Mouse (Mus musculus): ENCODE measurements at regions not wholly inside any gene's neighbourhood (a gene's known extent, or its start where the extent isn't known, plus 50 kb on each side); places are given as distances from the start of the nearest gene placed in this dataset.

DNA sequence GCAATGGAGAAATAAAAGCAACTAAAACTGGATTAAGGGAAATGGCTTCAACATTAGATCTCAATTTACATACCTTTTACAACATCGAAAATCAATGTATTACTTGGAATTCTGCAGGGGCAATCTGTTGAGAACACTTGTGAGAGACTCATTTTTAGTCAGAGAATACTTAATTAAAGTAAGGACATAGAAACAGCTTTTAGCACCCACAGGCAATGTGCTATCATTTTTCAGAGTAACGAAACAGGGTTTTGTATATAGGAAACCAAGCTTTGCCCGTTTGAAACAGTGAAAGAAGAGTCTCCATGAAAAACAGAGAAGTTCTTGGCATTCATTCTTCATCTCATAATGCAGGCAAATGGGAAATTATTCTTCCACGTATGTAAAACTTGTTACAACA, 196.4 kb downstream of the Tdrd3 start:
- H3K4me1 ChIP-seq (ENCODE audit: control insufficient read depth in 2 of 2, insufficient read depth in 2 of 2, low read length in 2 of 2, poor library complexity in 1 of 2), result no peaks in the 10 kb centered on the region
- H3K27ac ChIP-seq (ENCODE audit: insufficient read depth, low read depth, low read length, poor library complexity, severe bottlenecking), result no peak overlapping the region
- H3K4me3 ChIP-seq (ENCODE audit: insufficient read depth in 1 of 2, low read depth in 1 of 2, low read length in 2 of 2, poor library complexity in 1 of 2, severe bottlenecking in 1 of 2), result no peak overlapping the region
- no peak for TF ChIP-seq ZC3H11A (IDR thresholded peaks at IDR 0.05; ENCODE audit: borderline replicate concordance, low read depth, low read length)
- TF ChIP-seq CHD2 (IDR thresholded peaks at IDR 0.05; ENCODE audit: low read depth, low read length), result no peak
- no peaks in the 10 kb centered on the region for H3K36me3 ChIP-seq (ENCODE audit: control insufficient read depth, insufficient read depth, low read length, poor library complexity, severe bottlenecking)
- DNase-seq (ENCODE audit: low read depth, low spot score), result no peak
- no peak overlapping the region for H3K9ac ChIP-seq (ENCODE audit: insufficient read depth, low read depth, low read length, poor library complexity, severe bottlenecking)
- H3K9me3 ChIP-seq (ENCODE audit: control insufficient read depth, insufficient read depth, low read depth, low read length), result peaks cover 2% of the 10 kb centered on the region; the same call in 1 of the 2 replicates
- in situ Hi-C loops (cut with MboI; ENCODE audit: low sequenced_read_pairs in 2 of 2, unreplicated experiment in 2 of 2), result no loop called here

DNA sequence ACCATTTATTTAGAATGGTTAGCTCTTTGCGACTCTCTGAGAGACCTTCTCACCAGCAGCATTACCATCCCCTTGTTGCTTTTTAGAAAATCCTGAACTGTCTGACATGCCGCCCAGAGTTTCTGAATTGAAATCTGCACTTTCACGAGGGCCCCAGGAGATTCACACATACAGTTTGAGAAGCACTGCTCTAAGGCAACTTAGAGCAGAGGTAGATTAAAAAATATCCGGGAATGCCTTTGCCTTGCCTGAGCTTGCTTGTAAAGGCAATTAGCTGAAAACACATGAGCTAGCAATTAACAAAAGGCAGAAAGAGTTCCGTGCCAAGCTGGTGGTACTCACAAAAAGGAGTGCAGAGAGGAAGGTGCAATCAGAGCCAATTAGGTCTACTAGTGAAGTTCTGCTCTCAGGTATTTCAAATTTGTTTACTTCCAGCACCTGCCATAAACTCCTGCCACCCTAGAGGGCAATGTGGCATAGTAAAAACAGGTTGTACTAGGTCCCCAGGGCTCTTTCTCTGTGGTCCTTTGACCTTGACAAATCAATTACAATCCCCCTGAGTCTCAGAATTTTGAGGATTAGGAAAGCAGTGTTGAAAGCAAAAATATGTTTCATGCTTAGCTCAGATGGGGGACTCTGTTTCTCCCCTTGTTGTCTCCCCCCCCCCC, 203.1 kb downstream of the Tdrd3 start:
- DNase-seq (ENCODE audit: low read depth, low spot score), result no peak
- TF ChIP-seq HCFC1 (IDR thresholded peaks at IDR 0.05; ENCODE audit: borderline replicate concordance, insufficient read depth, low read length) (no peak), ZNF384 (IDR thresholded peaks at IDR 0.05; ENCODE audit: low read depth, low read length) (no peak), CHD2 (IDR thresholded peaks at IDR 0.05; ENCODE audit: low read depth, low read length) (no peak), ZC3H11A (IDR thresholded peaks at IDR 0.05; ENCODE audit: borderline replicate concordance, low read depth, low read length) (no peak), MAFK (IDR thresholded peaks at IDR 0.05; ENCODE audit: insufficient read depth, low read depth, low read length) (no peak)
- in situ Hi-C loops (cut with MboI; ENCODE audit: low sequenced_read_pairs in 2 of 2, unreplicated experiment in 2 of 2), result no loop called here

DNA sequence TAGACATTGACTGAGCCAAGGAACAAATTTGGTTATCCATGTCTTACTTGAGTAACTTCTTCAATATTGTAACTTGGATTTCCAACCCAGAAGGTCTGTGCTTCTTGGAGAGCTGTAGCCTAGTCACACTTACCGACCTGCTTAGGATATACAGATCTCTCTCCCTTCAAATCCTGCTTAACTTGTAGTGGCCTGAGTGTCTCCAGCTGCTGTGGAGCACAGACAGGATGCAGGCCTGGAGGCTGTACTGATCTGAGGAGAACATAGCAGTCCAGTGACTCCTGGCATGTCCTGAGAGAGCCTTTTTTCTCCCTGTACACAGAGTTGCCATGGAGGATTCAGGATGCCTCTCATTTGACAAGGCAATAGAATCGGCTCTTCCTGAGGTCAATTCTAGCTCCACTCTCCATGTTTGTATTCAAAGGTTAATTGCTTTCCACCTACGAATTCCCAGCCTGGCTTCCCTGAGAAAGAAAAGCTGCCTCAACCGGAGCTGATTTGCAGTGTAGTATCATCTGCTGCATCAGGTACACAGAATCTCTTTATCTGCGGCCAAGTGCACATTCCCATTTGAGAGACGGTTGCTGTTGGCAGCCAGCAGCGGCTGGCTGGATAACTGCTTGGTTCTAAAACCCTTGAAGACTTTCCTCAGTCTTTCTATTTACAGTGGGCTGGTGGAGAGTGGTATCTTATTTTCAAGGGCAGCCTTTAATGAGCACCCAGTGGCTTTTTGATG, 214.8 kb downstream of the Tdrd3 start:
- no peak for TF ChIP-seq CHD2 (IDR thresholded peaks at IDR 0.05; ENCODE audit: low read depth, low read length)
- DNase-seq (ENCODE audit: low read depth, low spot score), result no peak

More for the DNA sequence above, 203.1 kb downstream of the Tdrd3 start:
- Histone ChIP-seq H3K9me3 (ENCODE audit: control insufficient read depth, insufficient read depth, low read depth, low read length) (no peaks in the 10 kb centered on the region), H3K4me1 (ENCODE audit: control insufficient read depth in 2 of 2, insufficient read depth in 2 of 2, low read length in 2 of 2, poor library complexity in 1 of 2) (no peaks in the 10 kb centered on the region), H3K9ac (ENCODE audit: insufficient read depth, low read depth, low read length, poor library complexity, severe bottlenecking) (no peak overlapping the region), H3K36me3 (ENCODE audit: control insufficient read depth, insufficient read depth, low read length, poor library complexity, severe bottlenecking) (no peaks in the 10 kb centered on the region), H3K27ac (ENCODE audit: insufficient read depth, low read depth, low read length, poor library complexity, severe bottlenecking) (no peak overlapping the region), H3K4me3 (ENCODE audit: insufficient read depth in 1 of 2, low read depth in 1 of 2, low read length in 2 of 2, poor library complexity in 1 of 2, severe bottlenecking in 1 of 2) (no peak overlapping the region)

DNA sequence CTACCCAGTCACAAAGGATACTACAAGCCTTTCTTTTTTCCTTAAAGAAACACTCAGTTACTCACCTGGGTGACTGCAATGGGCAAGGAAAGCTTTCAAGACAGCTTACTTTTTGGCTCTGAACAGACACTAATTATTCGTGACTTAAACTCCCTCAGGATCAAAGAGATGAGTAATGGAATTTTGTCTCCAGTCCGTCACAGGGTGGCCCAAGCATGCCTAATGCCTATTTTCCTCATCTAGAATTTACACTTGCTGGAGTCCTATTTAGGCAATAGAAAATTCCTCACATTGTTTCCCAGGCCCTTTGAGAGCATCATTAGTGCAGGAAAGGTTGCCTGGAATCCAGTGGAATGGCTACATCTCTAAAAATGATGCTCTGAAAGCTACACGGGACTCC, 218.2 kb downstream of the Tdrd3 start:
- no peak for DNase-seq (ENCODE audit: low read depth, low spot score)
- Histone ChIP-seq H3K9ac (ENCODE audit: insufficient read depth, low read depth, low read length, poor library complexity, severe bottlenecking) (no peak overlapping the region), H3K4me1 (ENCODE audit: control insufficient read depth in 2 of 2, insufficient read depth in 2 of 2, low read length in 2 of 2, poor library complexity in 1 of 2) (no peaks in the 10 kb centered on the region), H3K9me3 (ENCODE audit: control insufficient read depth, insufficient read depth, low read depth, low read length) (no peaks in the 10 kb centered on the region), H3K36me3 (ENCODE audit: control insufficient read depth, insufficient read depth, low read length, poor library complexity, severe bottlenecking) (no peaks in the 10 kb centered on the region), H3K4me3 (ENCODE audit: insufficient read depth in 1 of 2, low read depth in 1 of 2, low read length in 2 of 2, poor library complexity in 1 of 2, severe bottlenecking in 1 of 2) (no peak overlapping the region), H3K27ac (ENCODE audit: insufficient read depth, low read depth, low read length, poor library complexity, severe bottlenecking) (no peak overlapping the region)
- in situ Hi-C loops (cut with MboI; ENCODE audit: low sequenced_read_pairs in 2 of 2, unreplicated experiment in 2 of 2), result no loop called here
- no peak for TF ChIP-seq MAFK (IDR thresholded peaks at IDR 0.05; ENCODE audit: insufficient read depth, low read depth, low read length)

More for the DNA sequence above, 214.8 kb downstream of the Tdrd3 start:
- Histone ChIP-seq H3K27ac (ENCODE audit: insufficient read depth, low read depth, low read length, poor library complexity, severe bottlenecking) (no peak overlapping the region), H3K4me3 (ENCODE audit: insufficient read depth in 1 of 2, low read depth in 1 of 2, low read length in 2 of 2, poor library complexity in 1 of 2, severe bottlenecking in 1 of 2) (no peak overlapping the region), H3K36me3 (ENCODE audit: control insufficient read depth, insufficient read depth, low read length, poor library complexity, severe bottlenecking) (no peaks in the 10 kb centered on the region), H3K9me3 (ENCODE audit: control insufficient read depth, insufficient read depth, low read depth, low read length) (no peaks in the 10 kb centered on the region), H3K9ac (ENCODE audit: insufficient read depth, low read depth, low read length, poor library complexity, severe bottlenecking) (no peak overlapping the region), H3K4me1 (ENCODE audit: control insufficient read depth in 2 of 2, insufficient read depth in 2 of 2, low read length in 2 of 2, poor library complexity in 1 of 2) (no peaks in the 10 kb centered on the region)
- in situ Hi-C loops (cut with MboI; ENCODE audit: low sequenced_read_pairs in 2 of 2, unreplicated experiment in 2 of 2), result no loop called here

DNA sequence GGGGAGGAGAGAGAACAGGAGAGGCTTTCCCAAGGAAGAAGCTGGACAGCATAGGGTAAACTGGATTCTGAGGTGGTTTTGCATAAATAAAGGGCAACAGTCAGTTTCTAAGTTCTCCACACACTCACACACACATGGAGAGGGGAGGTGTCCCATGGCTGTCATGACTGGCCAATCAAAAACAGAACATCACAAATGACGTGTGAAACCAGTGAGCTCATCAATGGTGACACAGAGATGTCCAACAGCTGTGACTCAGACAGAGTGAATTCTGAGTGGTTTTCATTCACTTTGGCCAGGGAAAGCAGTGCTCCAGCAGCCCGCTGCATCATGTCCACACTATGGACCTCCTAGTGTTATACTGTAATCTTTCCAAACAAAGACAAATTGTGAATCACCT, 220.7 kb downstream of the Tdrd3 start:
- Histone ChIP-seq H3K9ac (ENCODE audit: insufficient read depth, low read depth, low read length, poor library complexity, severe bottlenecking) (no peak overlapping the region), H3K36me3 (ENCODE audit: control insufficient read depth, insufficient read depth, low read length, poor library complexity, severe bottlenecking) (no peaks in the 10 kb centered on the region), H3K27ac (ENCODE audit: insufficient read depth, low read depth, low read length, poor library complexity, severe bottlenecking) (no peak overlapping the region), H3K4me1 (ENCODE audit: control insufficient read depth in 2 of 2, insufficient read depth in 2 of 2, low read length in 2 of 2, poor library complexity in 1 of 2) (no peaks in the 10 kb centered on the region), H3K9me3 (ENCODE audit: control insufficient read depth, insufficient read depth, low read depth, low read length) (no peaks in the 10 kb centered on the region), H3K4me3 (ENCODE audit: insufficient read depth in 1 of 2, low read depth in 1 of 2, low read length in 2 of 2, poor library complexity in 1 of 2, severe bottlenecking in 1 of 2) (no peak overlapping the region)
- no peak for DNase-seq (ENCODE audit: low read depth, low spot score)
- in situ Hi-C loops (cut with MboI; ENCODE audit: low sequenced_read_pairs in 2 of 2, unreplicated experiment in 2 of 2), result no loop called here
- no peak for TF ChIP-seq CHD2 (IDR thresholded peaks at IDR 0.05; ENCODE audit: low read depth, low read length)
- no peak for TF ChIP-seq HCFC1 (IDR thresholded peaks at IDR 0.05; ENCODE audit: borderline replicate concordance, insufficient read depth, low read length)
- no peak for TF ChIP-seq ZNF384 (IDR thresholded peaks at IDR 0.05; ENCODE audit: low read depth, low read length)
- TF ChIP-seq ZC3H11A (IDR thresholded peaks at IDR 0.05; ENCODE audit: borderline replicate concordance, low read depth, low read length), result no peak
- no peak for TF ChIP-seq MAFK (IDR thresholded peaks at IDR 0.05; ENCODE audit: insufficient read depth, low read depth, low read length)
